Mouse (Mus musculus): ENCODE results near the gene Apoa5. TPM values are rescaled to one million over a fixed set of nuclear protein-coding genes. Genes with fewer than 3 reads are reported as not detected.
"Not testable (repeated sequence)": the region's sequence is repeated elsewhere in the genome, so short reads cannot be mapped to it uniquely, and the experiment has no call there.

The Apoa5 gene
- polyA plus RNA-seq, 1 experiment from 2014 or later: 771 TPM

- H3K36me3 ChIP-seq (replicated peaks; ENCODE audit: insufficient read depth, low read length): no peaks in the 10 kb centered on the region
- H3K9me3 ChIP-seq (ENCODE audit: low read length): no peaks in the 10 kb centered on the region
- H3K27me3 ChIP-seq (ENCODE audit: insufficient read depth, low read length): no peaks in the 10 kb centered on the region
- no peak overlapping the region for H3K9ac ChIP-seq (replicated peaks)
- peak; percentile 30 for TF ChIP-seq CTCF (IDR thresholded peaks at IDR 0.05; ENCODE audit: low read depth)
- TF ChIP-seq EP300 (IDR thresholded peaks at IDR 0.05; ENCODE audit: low read depth): no peak
- ATAC-seq: no peak
- H3K4me3 ChIP-seq (ENCODE audit: low read depth, low read length): no peak overlapping the region
- no peaks in the 10 kb centered on the region for H3K4me1 ChIP-seq (ENCODE audit: insufficient read depth)
- no peak for DNase-seq
- WGBS (ENCODE audit: insufficient replicate concordance): 89% methylated on average over 3 of the region's 3 CpGs
- H3K27ac ChIP-seq (ENCODE audit: low read depth): no peak overlapping the region
- H3K4me2 ChIP-seq (ENCODE audit: low read depth, low read length): no peak overlapping the region
Measured at GRCm38 (mm10) chr9:46317957-46318356, 49.5 kb downstream of the Apoa5 start.

GRCm38 (mm10) chr9:46319886-46320285 is 51.5 kb downstream of the Apoa5 start, which contains the start of gene 4931429L15Rik:
Gene 4931429L15Rik (minus strand): TSS chr9:46319986.
- not testable (repeated sequence) for H3K27me3 ChIP-seq (ENCODE audit: insufficient read depth, low read length); H3K36me3 ChIP-seq (replicated peaks; ENCODE audit: insufficient read depth, low read length); DNase-seq; H3K27ac ChIP-seq (ENCODE audit: low read depth); ATAC-seq; H3K9me3 ChIP-seq (ENCODE audit: low read length); H3K4me1 ChIP-seq (ENCODE audit: insufficient read depth); H3K4me2 ChIP-seq (ENCODE audit: low read depth, low read length); H3K4me3 ChIP-seq (ENCODE audit: low read depth, low read length); H3K9ac ChIP-seq (replicated peaks)
- WGBS (ENCODE audit: insufficient replicate concordance): 74% methylated on average over 6 of the region's 6 CpGs

GRCm38 (mm10) chr9:46320461-46320860 is 52.0 kb downstream of the Apoa5 start:
- H3K9ac ChIP-seq (replicated peaks): no peak overlapping the region
- H3K27ac ChIP-seq (ENCODE audit: low read depth): no peak overlapping the region
- TF ChIP-seq CTCF (IDR thresholded peaks at IDR 0.05; ENCODE audit: low read depth) (no peak), EP300 (IDR thresholded peaks at IDR 0.05; ENCODE audit: low read depth) (no peak)
- no peaks in the 10 kb centered on the region for H3K9me3 ChIP-seq (ENCODE audit: low read length)
- 72% methylated on average over 2 of the region's 2 CpGs for whole genome bisulfite sequencing (ENCODE audit: insufficient replicate concordance)
- H3K4me2 ChIP-seq (ENCODE audit: low read depth, low read length): no peak overlapping the region
- no peaks in the 10 kb centered on the region for H3K36me3 ChIP-seq (replicated peaks; ENCODE audit: insufficient read depth, low read length)
- no peaks in the 10 kb centered on the region for H3K4me1 ChIP-seq (ENCODE audit: insufficient read depth)
- no peak overlapping the region for H3K4me3 ChIP-seq (ENCODE audit: low read depth, low read length)
- ATAC-seq (no peak), DNase-seq (no peak)
- H3K27me3 ChIP-seq (ENCODE audit: insufficient read depth, low read length): no peaks in the 10 kb centered on the region

Other genes starting within 250 kb of the Apoa5 start
- 27,203 and 27,647 TPM in 2 replicates for gene Apoa1, start 40.1 kb upstream of the Apoa5 start, polyA plus RNA-seq (2015; fragmentation: Nextera tagmentation; extraction: Ambion mirVana)
- 453 and 541 TPM in 2 replicates for gene Apoc3, start 33.0 kb upstream of the Apoa5 start, polyA plus RNA-seq (2015; fragmentation: Nextera tagmentation; extraction: Ambion mirVana)
- 256 and 423 TPM in 2 replicates for gene Apoa4, start 27.9 kb upstream of the Apoa5 start, polyA plus RNA-seq (2015; fragmentation: Nextera tagmentation; extraction: Ambion mirVana)
- gene Zpr1, start 4.4 kb downstream of the Apoa5 start, polyA plus RNA-seq (2015; fragmentation: Nextera tagmentation; extraction: Ambion mirVana): 20.6 and 21.8 TPM in 2 replicates
- gene Bud13, start 14.4 kb downstream of the Apoa5 start, polyA plus RNA-seq (2015; fragmentation: Nextera tagmentation; extraction: Ambion mirVana): 4.0 TPM in 2 replicates
- gene 4931429L15Rik, start 51.4 kb downstream of the Apoa5 start, polyA plus RNA-seq (2015; fragmentation: Nextera tagmentation; extraction: Ambion mirVana): not detected in 2 replicates